Mouse (Mus musculus): Measurements from ENCODE around the gene Esrrg.

Esrrg gene

DNA sequence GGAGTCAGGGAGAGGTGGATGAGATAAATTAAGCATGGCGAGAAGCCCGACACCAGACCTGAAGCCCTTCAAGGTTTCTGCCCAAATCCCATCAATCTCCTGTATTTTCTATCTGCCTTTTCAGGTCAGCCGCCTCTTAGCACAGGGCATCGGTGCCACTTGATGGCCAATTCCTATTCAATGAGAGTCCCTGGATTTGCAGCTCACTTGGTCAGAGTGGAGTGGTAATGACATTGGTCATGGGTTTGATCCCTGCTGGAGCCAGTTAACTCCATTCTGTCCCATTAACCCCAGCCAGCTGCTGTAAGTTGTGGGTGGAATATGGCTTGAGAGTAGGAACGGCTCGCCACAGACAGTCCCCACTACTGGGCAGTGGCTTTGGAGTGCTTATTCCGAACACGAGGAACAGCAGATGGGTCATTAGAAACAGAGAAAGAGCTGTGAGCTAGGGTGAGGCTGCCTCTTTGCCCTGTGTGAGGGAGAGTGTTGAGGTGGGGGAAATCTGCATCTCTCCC lies 101.9 kb downstream of the Esrrg start:
- DNase-seq (ENCODE audit: low spot score) = no peak

DNA sequence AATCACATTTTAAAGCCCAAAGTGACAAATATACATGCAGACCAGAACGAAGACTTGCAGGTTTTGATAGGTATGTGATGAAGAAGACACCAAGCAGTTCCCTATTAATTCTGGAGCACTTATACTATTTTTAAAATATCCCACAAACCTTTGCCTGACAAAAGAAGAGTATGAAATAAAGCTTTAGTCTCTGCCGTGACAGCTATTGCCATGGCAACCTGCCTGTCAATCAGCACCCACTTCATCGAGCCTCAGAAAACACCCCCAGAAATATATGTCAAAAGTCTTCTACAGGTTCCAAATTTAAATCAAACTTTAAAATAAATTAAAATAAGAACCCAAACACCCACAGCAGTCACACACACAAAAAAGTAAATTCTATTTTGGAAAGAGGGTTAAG lies 112.4 kb downstream of the Esrrg start:
- DNase-seq (ENCODE audit: low spot score) = no peak

DNA sequence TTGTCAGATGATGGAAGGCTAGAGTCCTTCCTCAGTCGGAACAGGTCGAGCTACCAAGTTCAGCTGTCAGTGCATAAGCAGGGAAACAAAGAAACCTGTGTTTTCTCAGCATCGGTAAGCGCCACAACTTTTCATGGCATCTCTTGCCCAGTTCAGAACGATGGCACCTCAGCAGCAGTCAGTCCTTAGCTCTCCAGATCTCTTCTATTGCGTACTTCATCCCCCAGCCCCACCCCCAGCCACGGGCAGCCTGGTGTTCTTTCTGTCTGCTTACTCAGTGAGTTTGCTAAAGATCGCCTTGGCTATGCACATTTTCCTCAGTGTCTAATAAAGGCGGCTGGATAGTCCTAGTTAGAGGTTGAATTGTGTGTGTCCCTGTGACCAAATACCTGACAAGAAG lies 113.4 kb downstream of the Esrrg start:
- DNase-seq (ENCODE audit: low spot score) = no peak

DNA sequence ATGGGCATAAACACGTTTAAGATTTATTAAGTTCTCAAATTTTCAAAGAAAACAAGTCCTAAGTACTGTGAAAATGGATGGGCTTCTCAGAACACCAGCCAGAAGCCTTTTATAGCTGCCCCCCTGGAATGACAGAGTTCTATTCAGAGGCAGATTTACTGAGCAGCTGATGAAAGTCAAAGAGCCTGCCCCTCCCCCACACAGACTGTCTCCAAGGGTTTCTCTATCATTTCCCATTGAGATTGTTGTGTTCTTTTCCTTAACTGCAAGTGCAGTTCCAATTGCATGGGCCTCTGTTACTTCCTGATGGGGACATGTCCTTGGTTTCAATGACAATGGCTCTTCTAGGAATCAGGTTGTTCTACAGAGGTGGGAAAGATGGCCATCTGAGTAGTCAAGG lies 116.1 kb downstream of the Esrrg start:
- no peak for DNase-seq (ENCODE audit: low spot score)

DNA sequence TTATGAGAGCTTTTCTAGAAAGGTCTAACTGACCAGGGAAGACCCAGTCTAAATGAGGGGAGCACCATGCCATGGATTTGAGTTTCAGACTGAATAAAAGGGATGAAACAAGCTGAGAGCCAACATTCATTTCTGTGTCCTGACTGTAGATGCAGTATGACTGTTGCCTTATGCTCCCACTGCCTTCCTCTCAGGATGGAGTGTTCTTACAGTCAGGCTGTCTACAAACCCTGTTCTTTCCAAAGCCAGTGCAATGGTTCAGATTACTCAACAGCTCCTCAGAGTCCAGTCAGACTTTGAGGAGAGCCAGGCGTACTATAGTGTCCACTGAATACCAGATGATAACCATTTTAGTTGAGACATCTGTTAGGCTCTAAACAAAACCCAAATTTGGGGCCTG lies 116.8 kb downstream of the Esrrg start:
- no peak for DNase-seq (ENCODE audit: low spot score)

DNA sequence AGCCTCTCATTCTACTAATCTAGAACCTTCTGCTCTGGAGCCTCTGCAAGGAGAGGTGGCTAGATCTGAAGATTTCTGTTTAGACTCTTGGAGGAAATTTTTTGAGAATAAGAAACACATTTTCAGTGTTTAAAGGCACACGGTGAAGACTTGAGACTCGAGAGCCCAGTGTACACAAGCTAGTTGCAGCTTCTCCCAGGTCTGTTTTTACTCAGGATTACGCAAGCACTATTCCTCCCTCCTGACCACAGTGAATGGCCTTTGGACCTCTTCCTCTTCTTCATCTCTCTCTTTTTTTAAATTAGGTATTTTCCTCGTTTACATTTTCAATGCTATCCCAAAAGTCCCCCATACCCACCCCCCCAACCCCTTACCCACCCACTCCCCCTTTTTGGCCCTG lies 122.6 kb downstream of the Esrrg start:
- no peak for DNase-seq (ENCODE audit: low spot score)

DNA sequence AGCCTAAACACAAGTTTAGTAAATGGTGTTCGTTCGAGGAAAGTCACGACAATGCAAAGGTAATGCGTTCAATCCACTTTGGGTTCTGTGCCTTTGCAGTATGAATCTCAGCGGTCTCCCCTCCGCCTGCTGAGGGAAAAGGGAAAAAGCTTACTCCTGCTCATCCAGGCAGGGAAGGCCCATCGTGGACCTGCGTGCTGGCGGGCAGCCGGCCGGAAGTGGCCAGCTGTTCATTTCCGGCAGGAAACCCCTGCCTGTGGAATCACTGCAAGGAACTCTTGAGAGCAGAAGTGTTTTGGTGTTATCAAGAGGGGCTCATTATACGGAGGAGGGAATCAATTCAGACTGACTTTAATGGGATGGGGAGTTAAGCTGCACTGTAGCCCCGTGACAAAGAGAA lies 127.9 kb downstream of the Esrrg start:
- no peak for DNase-seq (ENCODE audit: low spot score)

DNA sequence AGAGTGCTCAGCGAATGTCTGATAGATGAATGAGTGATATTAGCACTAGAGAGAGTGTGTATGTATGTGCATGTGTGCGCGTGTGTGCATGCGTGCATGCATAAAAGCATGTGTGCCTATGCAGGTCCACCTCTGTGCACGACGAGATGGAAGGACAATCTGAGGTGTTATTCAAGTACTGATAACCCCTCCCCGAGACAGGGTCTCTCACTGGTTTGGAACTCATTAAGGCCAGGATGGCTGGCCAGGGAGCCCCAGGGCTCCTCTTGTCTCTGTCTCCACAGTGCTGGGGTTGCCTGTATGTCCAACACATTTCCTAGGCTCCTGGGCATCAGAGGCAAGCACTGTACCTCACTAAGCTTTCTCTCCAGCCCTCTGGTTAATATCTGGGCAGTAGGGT lies 128.7 kb downstream of the Esrrg start:
- DNase-seq (ENCODE audit: low spot score) = no peak

DNA sequence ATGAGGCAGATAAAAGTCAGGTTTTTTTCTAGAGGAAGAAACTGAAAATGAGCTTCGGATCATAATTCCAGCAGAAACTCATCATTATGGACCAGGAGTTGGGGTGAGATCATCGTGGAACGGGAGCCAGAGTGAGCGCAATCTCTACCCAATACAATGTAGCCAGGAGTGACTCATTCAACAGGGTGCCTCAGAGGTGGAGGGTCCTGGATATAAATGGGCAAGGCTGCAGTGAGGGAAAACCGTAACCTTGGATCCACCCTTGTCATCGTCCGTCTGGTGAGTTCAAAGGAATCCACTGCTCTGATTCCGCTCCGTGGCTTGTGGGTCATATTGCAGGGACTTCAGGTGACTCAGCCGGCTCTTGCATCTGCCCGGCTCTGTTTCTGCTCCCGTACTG lies 131.9 kb downstream of the Esrrg start:
- no peak for DNase-seq (ENCODE audit: low spot score)

DNA sequence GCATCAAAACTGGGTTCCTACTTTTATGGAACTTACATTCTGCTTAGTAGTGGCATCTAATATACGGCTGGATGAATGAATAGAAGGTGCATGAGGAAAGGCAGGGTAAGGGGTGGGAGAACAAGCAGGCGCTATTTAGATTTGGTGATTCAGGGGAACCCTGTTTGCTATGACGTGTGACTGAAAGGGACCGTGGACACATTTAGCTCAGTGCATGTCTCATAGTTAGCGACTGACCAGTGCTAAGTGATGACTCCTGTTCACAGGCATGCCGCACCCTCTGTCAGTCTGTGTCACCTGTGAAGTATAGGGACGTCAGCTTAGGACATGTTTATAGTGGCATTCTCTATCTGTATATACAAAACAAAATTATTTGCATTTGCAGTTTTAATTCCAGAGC lies 132.7 kb downstream of the Esrrg start:
- no peak for DNase-seq (ENCODE audit: low spot score)

DNA sequence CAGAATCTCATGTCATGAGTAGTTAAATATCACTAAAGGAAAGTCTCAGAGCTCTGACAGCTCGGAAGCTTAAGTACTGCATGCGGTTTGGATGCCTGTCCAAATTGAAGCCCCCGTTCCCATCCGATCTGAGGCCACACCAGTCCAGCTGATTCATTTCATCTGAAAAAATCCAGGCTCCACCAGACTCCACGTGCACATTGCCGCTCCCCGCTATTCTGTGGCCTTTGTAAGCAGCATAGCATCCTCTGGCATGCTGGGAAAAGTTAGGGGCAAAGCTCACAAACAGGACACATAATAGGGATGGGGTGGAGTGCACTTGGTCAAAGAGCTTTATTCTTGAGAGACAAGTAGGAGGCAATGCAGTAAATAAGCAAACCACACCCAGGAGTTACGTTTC lies 133.5 kb downstream of the Esrrg start:
- no peak for DNase-seq (ENCODE audit: low spot score)

DNA sequence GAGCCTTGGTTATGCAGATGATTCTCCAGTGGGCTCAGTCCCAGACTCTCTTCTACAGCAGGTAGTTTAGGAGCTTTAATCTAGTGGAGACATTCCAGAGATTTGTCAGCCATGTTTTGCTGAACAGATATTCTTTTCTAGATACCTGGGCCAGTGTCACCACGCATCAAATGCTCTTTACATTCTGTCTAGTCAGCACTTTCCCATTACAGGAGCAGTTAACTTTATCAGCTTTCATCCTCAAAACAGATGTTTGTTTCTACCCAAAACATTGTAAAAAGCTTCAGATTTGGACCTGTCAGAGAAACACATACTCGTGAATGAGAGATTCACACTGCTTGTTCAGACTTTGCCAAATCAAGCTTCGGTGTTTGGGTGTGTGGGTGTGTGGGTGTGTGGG lies 140.7 kb downstream of the Esrrg start:
- DNase-seq (ENCODE audit: low spot score) = no peak

DNA sequence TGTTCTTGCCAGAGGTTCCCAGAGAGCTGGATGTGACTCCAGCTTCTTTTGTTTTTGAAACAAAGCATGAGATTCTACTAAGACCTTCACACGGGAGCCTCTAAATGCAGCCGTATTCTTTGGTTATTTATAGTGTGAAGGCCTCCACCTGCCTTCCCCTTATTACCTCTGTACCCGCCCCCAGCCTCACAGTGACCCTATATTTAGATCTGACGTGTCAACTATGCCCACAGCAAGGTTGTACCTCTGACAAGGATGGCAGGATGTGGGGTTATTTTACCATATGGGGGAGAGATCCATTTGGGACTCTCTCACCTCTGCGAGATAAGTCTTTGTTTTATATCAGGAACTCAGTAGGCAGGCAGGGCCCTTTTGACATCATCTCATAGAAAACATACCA lies 141.3 kb downstream of the Esrrg start:
- no peak for DNase-seq (ENCODE audit: low spot score)

DNA sequence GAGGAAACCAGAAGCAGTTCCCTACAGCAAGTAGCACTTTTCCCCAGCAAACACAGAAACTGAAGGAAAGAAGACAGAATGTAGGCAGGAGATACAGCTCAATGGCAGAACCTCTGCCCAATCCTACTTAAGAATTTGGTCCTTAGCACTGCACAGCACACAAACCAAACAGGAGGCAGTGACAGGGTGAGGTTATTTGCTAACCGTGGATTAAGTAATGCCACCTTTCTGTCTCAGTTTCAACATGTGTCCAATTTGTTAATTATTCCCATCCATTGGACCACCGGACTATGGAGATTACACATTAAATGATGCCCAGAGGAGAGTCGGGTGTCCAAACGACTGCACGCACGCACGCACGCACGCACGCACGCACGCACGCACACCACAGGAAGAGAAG lies 146.9 kb downstream of the Esrrg start:
- no peak for DNase-seq (ENCODE audit: low spot score)

DNA sequence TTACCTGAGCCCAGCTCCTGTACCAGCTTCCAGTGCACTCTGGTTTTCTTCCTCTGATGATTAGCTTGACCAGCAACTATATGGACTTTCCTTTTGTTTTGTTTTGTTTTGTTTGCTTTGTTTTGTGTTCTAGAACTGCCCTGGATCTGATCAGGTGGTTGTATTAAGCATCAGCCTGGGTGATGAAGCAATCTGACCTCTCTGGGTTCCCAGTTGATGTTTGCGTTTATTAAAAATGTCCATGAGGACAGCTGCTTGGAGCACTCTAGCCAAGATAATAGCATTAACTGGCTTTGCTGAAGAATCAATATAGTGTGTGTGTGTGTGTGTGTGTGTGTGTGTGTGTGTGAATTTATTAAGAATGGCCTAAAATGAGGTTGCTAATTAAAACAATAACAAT lies 149.4 kb downstream of the Esrrg start:
- no peak for DNase-seq (ENCODE audit: low spot score)

DNA sequence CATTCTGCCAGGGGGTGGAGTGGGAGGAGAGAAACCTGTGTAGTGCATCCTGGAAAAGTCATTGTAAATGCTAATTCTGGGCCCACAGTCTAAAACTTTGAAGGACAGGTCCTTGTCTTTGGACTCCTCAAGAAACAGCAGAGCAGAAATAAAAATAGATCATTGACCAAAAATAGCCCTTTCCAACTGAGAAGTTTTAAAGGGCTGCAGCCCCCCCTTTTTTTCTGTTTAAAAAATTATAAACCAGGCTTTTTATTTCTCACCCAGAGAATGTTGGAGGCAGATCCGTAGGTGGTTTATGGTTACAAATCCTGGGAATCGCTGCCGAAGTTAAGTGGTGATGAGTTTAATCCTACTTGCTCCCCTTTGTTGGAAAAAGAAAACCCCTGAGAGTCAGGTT lies 150.0 kb downstream of the Esrrg start:
- DNase-seq (ENCODE audit: low spot score) = no peak

DNA sequence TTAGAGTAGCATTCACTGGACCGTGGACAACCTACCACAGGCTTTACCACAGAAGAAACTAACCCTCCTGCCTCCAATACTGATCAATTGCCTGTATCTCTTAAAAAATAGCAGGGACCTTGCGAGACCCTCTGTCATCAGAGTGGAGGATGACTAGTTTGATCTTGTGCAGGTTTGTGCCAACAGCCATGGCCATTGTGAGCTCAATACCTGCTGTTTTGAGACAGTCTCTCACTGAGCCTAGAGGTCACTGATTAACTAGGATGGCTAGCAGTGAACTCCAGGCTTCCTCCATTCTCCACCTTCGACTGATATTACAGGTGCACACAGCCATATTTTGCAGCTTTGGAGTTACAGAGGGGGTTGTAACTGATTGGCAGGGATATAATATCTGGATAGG lies 150.9 kb downstream of the Esrrg start:
- no peak for DNase-seq (ENCODE audit: low spot score)

DNA sequence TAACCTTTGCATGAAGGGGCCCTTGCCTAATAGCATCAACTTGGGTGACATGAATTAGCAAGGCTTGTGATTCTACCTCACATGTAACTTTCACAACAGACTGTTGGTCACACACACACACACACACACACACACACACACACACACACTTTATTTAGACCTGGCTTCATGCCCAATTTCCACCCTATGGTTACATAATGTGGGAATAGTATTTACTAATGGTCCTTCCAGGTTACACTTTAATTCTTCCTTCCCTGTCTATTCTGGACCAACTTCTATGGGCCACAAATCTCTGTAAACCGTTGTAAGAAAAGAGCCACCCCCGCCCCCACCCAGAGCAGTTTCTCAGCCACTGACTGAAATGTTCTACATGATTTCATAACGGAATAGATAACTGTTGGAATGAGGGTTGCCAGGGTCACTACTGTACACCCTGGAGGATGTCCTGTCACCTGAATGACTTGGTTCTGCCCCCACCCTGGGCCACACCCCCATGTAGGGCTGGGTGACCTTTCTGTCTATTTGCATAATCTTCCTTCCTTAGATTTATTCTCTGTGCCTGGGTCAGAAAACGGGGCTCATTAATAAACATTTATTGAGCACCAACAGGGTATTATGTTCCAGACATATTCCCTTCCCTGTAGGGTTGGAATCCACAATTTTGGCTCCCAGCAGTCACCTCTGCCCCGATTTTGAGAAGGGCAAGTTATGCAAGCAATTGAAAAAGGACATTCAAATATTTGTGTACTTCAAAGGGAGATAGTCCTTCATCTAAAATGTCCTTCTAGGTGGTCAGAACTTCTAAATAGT lies 154.3 kb downstream of the Esrrg start:
- no peak for DNase-seq (ENCODE audit: low spot score)

DNA sequence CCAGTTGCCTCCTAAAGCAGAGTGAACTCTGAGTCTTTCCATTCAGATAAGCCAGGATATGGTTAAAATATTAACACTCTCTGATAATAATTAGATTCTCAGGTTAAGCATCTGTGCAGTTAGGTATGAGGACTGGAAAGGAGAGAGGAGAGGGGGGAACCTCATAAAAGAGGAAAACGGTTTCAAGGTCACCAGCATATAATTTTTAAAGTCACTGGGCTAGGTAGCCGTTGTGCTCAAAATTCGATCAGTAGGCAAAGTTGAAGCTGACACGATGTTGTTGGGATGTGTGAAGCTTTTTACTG lies 154.8 kb downstream of the Esrrg start:
- DNase-seq (ENCODE audit: low spot score) = no peak

DNA sequence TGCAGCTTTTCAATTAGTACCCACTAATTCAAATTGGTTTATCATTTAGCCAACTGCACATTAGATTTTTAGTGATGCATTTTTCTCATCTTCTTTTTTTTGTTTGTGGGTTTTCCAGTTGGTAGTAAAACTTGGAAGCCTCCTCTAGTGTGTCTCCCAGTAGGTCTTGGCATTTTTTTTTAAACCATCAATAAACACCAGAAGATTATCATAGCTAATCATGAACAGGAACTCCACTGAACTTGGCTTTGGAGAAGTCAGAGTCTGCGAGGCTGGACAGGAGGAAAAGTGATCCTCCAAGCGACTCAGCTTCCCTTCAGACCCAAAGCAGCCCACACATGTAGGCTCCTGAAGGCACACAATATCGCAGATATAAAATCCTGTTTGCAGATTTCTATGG lies 155.2 kb downstream of the Esrrg start:
- no peak for DNase-seq (ENCODE audit: low spot score)

DNA sequence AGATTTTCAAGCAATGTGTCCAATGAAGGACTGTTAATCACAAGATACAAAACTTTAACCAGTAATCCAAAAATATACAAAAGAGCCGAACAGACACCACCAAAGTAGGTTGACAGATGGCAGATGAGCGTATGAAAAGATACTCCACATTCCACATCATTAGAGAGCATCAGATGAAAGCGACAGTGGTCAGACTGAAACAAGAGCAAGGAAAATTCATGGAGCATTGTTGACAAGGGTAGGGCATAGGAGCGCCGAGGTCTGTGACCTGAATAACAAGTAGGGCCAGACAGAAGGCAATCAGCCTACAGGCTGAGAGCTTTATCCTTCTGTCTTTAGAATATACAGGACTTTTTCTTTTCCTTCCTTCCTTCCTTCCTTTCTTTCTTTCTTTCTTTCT lies 157.0 kb downstream of the Esrrg start:
- no peak for DNase-seq (ENCODE audit: low spot score)

DNA sequence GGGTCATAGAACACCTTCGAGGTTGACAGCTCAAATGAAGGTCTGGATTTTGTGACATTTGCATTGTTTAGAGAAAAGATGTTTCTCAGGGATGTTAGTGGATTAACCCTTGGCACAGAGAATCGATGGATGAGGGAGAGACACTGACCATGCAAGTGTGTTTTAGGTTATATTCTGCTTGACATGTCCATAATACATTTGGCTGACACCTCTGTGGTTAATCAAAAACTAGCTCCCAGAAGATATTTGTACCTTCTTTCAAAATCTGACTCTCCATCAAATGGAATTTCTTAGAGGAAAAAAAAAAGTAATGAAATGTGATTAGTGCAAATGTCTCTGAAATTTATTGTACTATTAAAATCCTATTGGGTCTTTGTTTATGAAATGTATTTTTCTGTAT lies 158.8 kb downstream of the Esrrg start:
- DNase-seq (ENCODE audit: low spot score) = no peak

DNA sequence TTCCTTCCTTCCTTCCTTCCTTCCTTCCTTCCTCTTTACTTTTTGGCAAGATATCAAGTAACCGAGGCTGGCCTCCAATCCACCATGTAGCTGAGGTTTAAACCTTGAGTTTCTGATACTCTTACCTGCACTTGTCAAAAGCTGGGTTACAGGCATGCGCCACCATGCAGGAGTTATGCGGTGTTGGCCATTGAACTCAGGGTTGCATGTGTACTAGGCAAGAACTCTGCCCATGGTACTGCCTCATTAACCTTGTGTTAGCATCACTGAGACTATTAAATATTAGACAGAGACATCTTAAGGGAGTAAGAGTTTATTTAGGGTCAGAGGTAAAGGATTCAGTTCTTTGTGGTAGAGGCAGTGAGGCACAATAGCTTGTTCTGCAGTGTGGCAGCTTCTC lies 161.6 kb downstream of the Esrrg start:
- no peak for DNase-seq (ENCODE audit: low spot score)

DNA sequence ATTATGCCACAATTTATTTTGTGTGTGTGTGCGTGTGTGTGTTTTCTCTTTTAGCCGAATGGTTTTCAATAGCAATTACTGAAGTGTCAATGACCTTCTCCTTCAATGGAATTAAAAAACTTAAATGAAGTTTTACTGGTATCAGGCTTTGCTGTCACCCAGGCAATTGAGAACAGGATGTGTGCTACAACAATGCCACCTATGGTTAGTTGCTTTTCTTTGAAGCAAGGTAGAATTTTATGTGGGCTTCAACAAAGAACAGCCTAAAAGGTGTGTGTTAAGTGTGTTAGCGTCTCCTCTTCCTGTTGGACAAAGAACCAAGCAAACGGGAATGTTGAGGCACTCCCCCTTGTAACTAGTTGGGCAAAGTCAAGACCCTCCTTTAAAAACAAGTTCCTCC lies 162.5 kb downstream of the Esrrg start:
- no peak for DNase-seq (ENCODE audit: low spot score)

All from spleen, adult 12 weeks (tissue).